Mouse (Mus musculus) midbrain, embryonic 16.5 days (tissue): Measurements from ENCODE around the gene Prr36. TPM values are rescaled to one million over a fixed set of nuclear protein-coding genes. Genes with fewer than 3 reads are reported as not detected.

Experiments
- ATAC-seq: fragments of 200-750 bp; cut with Nextera tagmentation; 2 replicates; pipeline ENCODE4 v1.8.0; 2017; ENCODE audit warnings: moderate TSS enrichment
- H3K27ac ChIP-seq: fragments of 300-500 bp; sonication (generic); 2 replicates; pipeline ENCODE4 v1.5.1; 2014; ENCODE audit warnings: mild to moderate bottlenecking, low read length, mixed read lengths
- H3K27me3 ChIP-seq: fragments of 300-500 bp; sonication (generic); 2 replicates; pipeline ENCODE4 v1.6.1; 2014; ENCODE audit warnings: low read depth, low read length, mixed read lengths; ENCODE audit not compliant: control insufficient read depth, insufficient read depth
- H3K36me3 ChIP-seq: fragments of 300-500 bp; sonication (generic); 2 replicates; pipeline ENCODE4 v1.6.1; 2014; ENCODE audit warnings: mild to moderate bottlenecking, low read length, moderate library complexity, mixed read lengths; ENCODE audit not compliant: control insufficient read depth, insufficient read depth
- H3K4me1 ChIP-seq: fragments of 300-500 bp; sonication (generic); 2 replicates; pipeline ENCODE4 v1.6.1; 2014; ENCODE audit warnings: mild to moderate bottlenecking, low read length, mixed read lengths; ENCODE audit not compliant: control insufficient read depth, insufficient read depth
- H3K4me2 ChIP-seq: fragments of 300-500 bp; sonication (generic); 2 replicates; pipeline ENCODE4 v1.6.1; 2014; ENCODE audit warnings: mild to moderate bottlenecking, low read length, mixed read lengths
- H3K4me3 ChIP-seq: fragments of 300-500 bp; sonication (generic); 2 replicates; pipeline ENCODE4 v1.5.1; 2014; ENCODE audit warnings: low read depth, mild to moderate bottlenecking, low read length, moderate library complexity, mixed read lengths
- H3K9ac ChIP-seq: fragments of 300-500 bp; sonication (generic); 2 replicates; pipeline ENCODE4 v1.6.1; 2014; ENCODE audit warnings: low read depth, low read length, mixed read lengths
- H3K9me3 ChIP-seq: fragments of 300-500 bp; sonication (generic); replicated peaks from 2 replicates; pipeline ENCODE4 v1.6.1; 2014; ENCODE audit warnings: mild to moderate bottlenecking, low read length, mixed read lengths; ENCODE audit not compliant: control insufficient read depth, poor library complexity, severe bottlenecking
- WGBS: fragments of 180-500 bp; shearing (Covaris S2); extraction: QIAGEN DNeasy Blood & Tissue Kit; methylation state at CpG from one replicate; pipeline ENCODE4 v1.1.7; 2014; 5-methylcytosine and 5-hydroxymethylcytosine counted together
- polyA plus RNA-seq: library from polyadenylated mRNA; unstranded; fragments of >200 nt; fragmentation: Nextera tagmentation; extraction: Ambion mirVana; gene quantifications from 2 replicates; pipeline ENCODE4 v1.2.1, GENCODE M21; 2015

Gene Prr36
- polyA plus RNA-seq, result 51.2 and 58.5 TPM in 2 replicates

- Histone ChIP-seq H3K36me3 (no peaks in the 10 kb centered on the region; the same call in 1 of the 2 replicates), H3K4me3 (peak within 1 kb of the TSS; percentile 53), H3K9ac (peak within 1 kb of the TSS; percentile 85), H3K27me3 (no peaks in the 10 kb centered on the region), H3K4me1 (peaks cover 39% of the 10 kb centered on the region), H3K27ac (peak within 1 kb of the TSS; percentile 96), H3K4me2 (peak within 1 kb of the TSS; percentile 98), H3K9me3 (no peaks in the 10 kb centered on the region)
- under 1% methylated on average over 44 of the region's 44 CpGs for WGBS
- peak; percentile 91 for ATAC-seq
These were observed at the start of gene Prr36 for GRCm38 (mm10) chr8:4216791-4217621. Gene Prr36, minus strand, starts transcription at chr8:4217459.

GRCm38 (mm10) chr8:4265160-4265914 is 48.1 kb upstream of the Prr36 start:
- 96% methylated on average over 15 of the region's 15 CpGs for WGBS
- Histone ChIP-seq H3K4me1 (no peaks in the 10 kb centered on the region), H3K27ac (no peak overlapping the region), H3K9me3 (no peaks in the 10 kb centered on the region), H3K4me3 (no peak overlapping the region), H3K36me3 (peaks cover 25% of the 10 kb centered on the region), H3K4me2 (no peak overlapping the region), H3K27me3 (no peaks in the 10 kb centered on the region), H3K9ac (no peak overlapping the region)
- peak; percentile 23; the same call in 1 of the 2 replicates for ATAC-seq

DNA sequence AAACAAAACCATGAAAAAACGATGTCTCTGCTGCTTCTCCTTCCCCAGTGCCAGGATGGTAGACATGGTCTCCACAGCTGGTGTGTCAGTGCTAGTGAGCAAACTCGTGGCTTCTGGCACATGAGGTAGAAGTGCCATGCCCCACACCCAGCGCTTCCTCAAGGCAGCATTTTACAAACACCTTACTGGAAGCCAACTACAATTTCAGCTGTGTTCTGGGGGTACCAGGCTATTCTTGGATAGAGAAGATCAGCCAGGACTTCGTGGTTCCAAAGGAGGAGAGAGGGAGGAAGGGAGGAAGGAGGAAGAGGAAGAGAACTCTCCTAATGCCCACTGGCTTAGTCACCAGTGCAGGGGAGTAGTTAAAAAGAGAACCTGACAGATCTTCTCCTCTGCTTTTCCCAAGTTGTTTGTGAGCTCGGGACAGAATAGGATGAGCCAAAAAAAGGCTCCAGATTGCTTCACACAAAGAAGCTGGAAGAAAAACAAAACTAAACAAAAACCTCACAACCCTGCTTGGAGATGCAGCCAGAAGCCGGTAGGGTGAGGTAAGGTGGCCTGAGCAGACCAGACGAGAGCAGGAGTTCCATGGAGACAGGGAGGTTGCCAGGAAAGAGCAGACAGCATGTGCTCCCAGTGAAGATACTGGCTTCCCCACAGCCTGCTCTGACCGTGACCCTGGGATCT is 46.0 kb upstream of the Prr36 start:
- H3K4me1 ChIP-seq, result peaks cover 7% of the 10 kb centered on the region; the same call in 1 of the 2 replicates
- H3K9ac ChIP-seq, result no peak overlapping the region
- 91% methylated on average over 8 of the region's 8 CpGs for WGBS
- no peak for ATAC-seq
- no peaks in the 10 kb centered on the region for H3K9me3 ChIP-seq
- H3K36me3 ChIP-seq, result peaks cover 19% of the 10 kb centered on the region
- no peak overlapping the region for H3K4me3 ChIP-seq
- H3K4me2 ChIP-seq, result no peak overlapping the region
- H3K27me3 ChIP-seq, result no peaks in the 10 kb centered on the region
- no peak overlapping the region for H3K27ac ChIP-seq

DNA sequence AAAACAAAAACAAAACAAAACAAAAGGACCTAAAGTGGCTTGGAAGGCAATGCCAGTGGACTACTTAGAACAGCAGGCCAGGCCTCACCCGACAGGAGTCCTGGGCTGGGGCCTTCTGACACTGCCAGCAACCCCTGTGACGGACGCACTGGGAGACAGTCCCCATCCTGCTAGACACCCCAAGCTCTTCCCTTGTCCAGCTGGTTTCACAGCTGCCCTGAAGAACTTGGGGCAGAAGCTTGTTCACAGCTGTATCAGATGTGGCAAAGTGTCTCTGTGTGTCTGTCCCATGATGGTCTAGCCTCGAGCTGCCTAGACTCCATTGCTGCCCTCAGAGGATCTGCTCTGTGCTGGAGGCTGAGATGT is 42.5 kb upstream of the Prr36 start:
- Histone ChIP-seq H3K4me2 (peak overlapping the region; percentile 73; the same call in 1 of the 2 replicates), H3K27ac (peak overlapping the region; percentile 97), H3K9ac (peak overlapping the region; percentile 96), H3K36me3 (peaks cover 10% of the 10 kb centered on the region; the same call in 1 of the 2 replicates), H3K27me3 (no peaks in the 10 kb centered on the region), H3K9me3 (no peaks in the 10 kb centered on the region), H3K4me3 (no peak overlapping the region), H3K4me1 (peaks cover 27% of the 10 kb centered on the region)
- no peak for ATAC-seq
- WGBS, result 88% methylated on average over 4 of the region's 4 CpGs

DNA sequence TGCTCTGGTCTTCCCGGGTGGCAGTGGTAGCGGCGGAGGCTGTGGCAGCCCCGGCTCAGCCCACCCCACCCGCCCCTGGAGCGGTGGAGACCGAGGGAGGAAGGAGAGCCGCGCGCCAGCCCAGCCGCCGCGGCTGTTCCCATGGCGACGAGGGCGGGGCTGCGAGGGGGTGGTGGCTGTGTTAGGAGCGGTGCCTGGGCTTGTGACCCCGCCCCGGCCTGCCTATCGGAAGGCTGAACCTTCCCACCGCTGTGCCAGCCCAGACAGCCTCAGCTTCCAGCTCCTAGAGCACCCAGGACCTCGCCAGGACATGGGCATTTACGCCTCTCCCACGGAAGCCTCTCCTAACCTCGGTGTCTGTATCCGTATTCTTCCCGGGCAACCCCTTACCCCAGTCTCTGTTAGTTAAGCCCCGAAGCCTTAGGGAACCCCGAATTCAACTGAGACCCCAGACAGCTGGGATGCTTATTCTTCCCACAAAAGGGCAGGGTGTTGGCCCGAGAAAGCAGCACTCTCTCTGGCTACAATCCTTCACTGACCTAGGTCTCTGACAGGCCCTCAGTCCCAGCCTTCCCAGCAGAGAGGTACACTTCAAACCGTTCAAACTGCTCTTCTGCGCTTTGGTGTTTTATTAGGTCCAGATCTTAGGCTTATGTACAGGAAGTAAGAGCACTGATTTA is 42.0 kb upstream of the Prr36 start, which contains the start of gene Ctxn1:
Gene Ctxn1 (minus strand): TSS at position 150 of the 680 bp plus-strand sequence.
- Histone ChIP-seq H3K4me3 (peak within 1 kb of the TSS; percentile 87), H3K9ac (peak within 1 kb of the TSS; percentile 96), H3K27me3 (no peaks in the 10 kb centered on the region), H3K27ac (peak within 1 kb of the TSS; percentile 97), H3K9me3 (no peaks in the 10 kb centered on the region), H3K4me1 (peaks cover 28% of the 10 kb centered on the region), H3K4me2 (peak within 1 kb of the TSS; percentile 73), H3K36me3 (peaks cover 10% of the 10 kb centered on the region; the same call in 1 of the 2 replicates)
- ATAC-seq, result peak; percentile 88
- 6% methylated on average over 26 of the region's 33 CpGs for WGBS

- Histone ChIP-seq H3K27ac (peak overlapping the region; percentile 97), H3K4me2 (peak overlapping the region; percentile 73), H3K36me3 (peaks cover 10% of the 10 kb centered on the region; the same call in 1 of the 2 replicates), H3K9ac (peak overlapping the region; percentile 96), H3K4me3 (peak overlapping the region; percentile 87), H3K4me1 (peaks cover 34% of the 10 kb centered on the region), H3K27me3 (no peaks in the 10 kb centered on the region), H3K9me3 (no peaks in the 10 kb centered on the region)
- WGBS, result 0% methylated on average over 32 of the region's 32 CpGs
- peak; percentile 77 for ATAC-seq
These were observed 41.4 kb upstream of the Prr36 start for GRCm38 (mm10) chr8:4258678-4259077.

DNA sequence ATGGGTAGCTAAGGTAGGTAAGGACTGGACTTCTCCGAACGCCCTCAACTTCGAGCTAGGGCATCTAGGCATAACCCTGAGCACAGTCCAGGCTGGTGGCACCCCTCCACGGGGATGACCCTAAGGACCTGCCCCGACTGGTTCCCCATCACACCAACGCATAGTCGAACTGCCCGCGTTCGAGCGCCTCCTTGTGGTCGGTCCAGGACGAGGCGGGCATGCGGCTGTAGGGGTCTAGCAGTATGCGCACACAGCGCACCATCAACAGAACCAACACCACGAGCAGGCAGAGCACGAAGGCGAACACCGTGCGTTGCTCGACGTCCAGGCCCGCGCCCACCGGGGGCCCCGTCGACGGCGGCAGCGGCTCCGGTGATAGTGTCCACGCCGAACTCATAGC is 41.0 kb upstream of the Prr36 start:
- peak overlapping the region; percentile 73 for H3K4me2 ChIP-seq
- H3K4me1 ChIP-seq, result peaks cover 36% of the 10 kb centered on the region
- ATAC-seq, result peak; percentile 66
- H3K9me3 ChIP-seq, result no peaks in the 10 kb centered on the region
- H3K27me3 ChIP-seq, result no peaks in the 10 kb centered on the region
- WGBS, result 3% methylated on average over 32 of the region's 35 CpGs
- H3K4me3 ChIP-seq, result peak overlapping the region; percentile 87
- peaks cover 10% of the 10 kb centered on the region; the same call in 1 of the 2 replicates for H3K36me3 ChIP-seq
- peak overlapping the region; percentile 96 for H3K9ac ChIP-seq
- H3K27ac ChIP-seq, result peak overlapping the region; percentile 97

DNA sequence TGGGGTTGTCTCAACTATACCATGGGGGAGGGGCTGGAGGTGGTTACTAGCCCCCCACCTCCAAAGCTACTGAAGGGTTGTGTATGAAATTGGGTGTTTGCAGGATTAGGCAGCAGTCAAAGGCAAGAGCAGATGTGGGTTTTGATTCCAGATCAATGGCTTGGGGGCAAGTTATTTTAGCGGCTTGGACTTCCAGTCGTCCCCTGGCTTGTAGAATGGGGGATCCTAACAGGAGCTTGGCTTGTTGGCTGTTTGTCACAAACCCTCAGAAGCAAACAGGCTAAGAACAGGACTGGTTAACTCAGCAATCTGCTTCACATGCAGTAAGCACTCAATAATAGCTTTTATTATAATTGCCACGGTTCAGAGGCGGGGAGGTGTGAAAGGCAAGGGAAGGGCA is 40.1 kb upstream of the Prr36 start:
- WGBS, result 58% methylated on average over 4 of the region's 4 CpGs
- Histone ChIP-seq H3K9ac (peak overlapping the region; percentile 96), H3K4me2 (peak overlapping the region; percentile 73), H3K27me3 (no peaks in the 10 kb centered on the region), H3K36me3 (peaks cover 10% of the 10 kb centered on the region; the same call in 1 of the 2 replicates), H3K27ac (peak overlapping the region; percentile 97), H3K4me3 (peak overlapping the region; percentile 87), H3K9me3 (no peaks in the 10 kb centered on the region), H3K4me1 (peaks cover 39% of the 10 kb centered on the region)
- no peak for ATAC-seq
